Comparison of ENCODE assay signal across 20 mouse cellular contexts in the genomic region with DNA sequence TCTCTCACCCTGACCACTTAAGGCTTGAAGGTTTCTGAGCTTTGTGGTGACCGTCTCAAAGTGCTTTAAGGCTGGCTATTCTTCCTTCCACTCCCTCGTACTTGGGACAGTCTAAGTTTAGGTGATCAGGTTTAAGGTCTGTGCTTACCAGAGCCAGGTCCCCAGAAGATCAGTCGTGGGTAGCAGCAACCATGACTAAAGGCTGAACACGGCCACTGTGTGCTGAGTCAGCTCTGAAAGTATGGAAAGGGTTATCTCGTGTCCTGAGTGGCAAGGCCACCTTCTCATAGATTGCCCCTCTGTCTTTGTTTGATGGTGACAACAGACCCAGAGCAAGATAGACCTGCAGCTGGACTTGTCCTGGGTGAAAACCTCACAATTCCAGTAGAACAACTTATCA.
A peak's percentile ranks its signal among the peaks of the same experiment; 100 is the strongest.
DNase-seq lines count a peak whose midpoint lies in the region; ATAC-seq and TF ChIP-seq lines count a peak whose summit lies in the region.
"Had no signal": no experiment of that assay in that cellular context is flagged by ENCODE, and none has a peak within 500 bp of the region (broad histone marks: within the 10 kb centered on the region; RNA-seq: fewer than 3 reads in every experiment).

No protein-coding gene starts in this region.

- no peak overlapping the region for H3K9ac ChIP-seq in heart, embryonic 11.5 days (ENCODE audit: low read depth, low read length)
- no peak overlapping the region for H3K9ac ChIP-seq in heart, postnatal 0 days (replicated peaks; ENCODE audit: low read depth, low read length)
- H3K9ac ChIP-seq: embryonic facial prominence, embryonic 13.5 days; forebrain, postnatal 0 days; liver, embryonic 12.5 days had no signal

- ATAC-seq in heart, embryonic 11.5 days (replicated peaks; ENCODE audit: insufficient number of reproducible peaks, low FRiP score, low TSS enrichment), result no peak; the same call in 1 of the 2 replicates
- no peak for ATAC-seq in heart, postnatal 0 days (ENCODE audit: insufficient read depth, low read depth)
- ATAC-seq: CD4-positive, CD25-positive, alpha-beta regulatory T cell, adult 4 months; forebrain, postnatal 0 days; hindbrain, embryonic 16.5 days had no signal

- H3K27me3 ChIP-seq in heart, embryonic 11.5 days (ENCODE audit: control insufficient read depth, insufficient read depth, low read length), result no peaks in the 10 kb centered on the region
- H3K27me3 ChIP-seq in heart, postnatal 0 days (ENCODE audit: control insufficient read depth, insufficient read depth, low read length), result no peaks in the 10 kb centered on the region
- H3K27me3 ChIP-seq: embryonic facial prominence, embryonic 13.5 days; liver, embryonic 12.5 days had no signal

- DNase-seq in adrenal gland, adult (ENCODE audit: inconsistent age in 2 of 2, low spot score in 1 of 2), result peak; percentile 41 to 69
- no peak for DNase-seq in adrenal gland, postnatal 25 days
- DNase-seq in heart, postnatal 36 days, result no peak
- no peak for DNase-seq in left cerebral cortex, adult 2 months (ENCODE audit: extremely low spot score in 1 of 2, low spot score in 2 of 2)
- no peak for DNase-seq in left cerebral cortex, adult 11 months (ENCODE audit: low spot score)
- DNase-seq in heart, postnatal 0 days (ENCODE audit: low spot score), result no peak
- no peak for DNase-seq in urinary bladder, adult 18-20 months (ENCODE audit: low spot score in 2 of 2)
- DNase-seq: cerebellum, adult 9-11 months; forebrain, postnatal 0 days; layer of hippocampus, postnatal 36 days; left cerebral cortex, postnatal 4 days; lung, postnatal 14 days; right cerebral cortex, adult 18-20 months; spleen, adult 18-20 months; thymus, postnatal 25 days had no signal

- no peak for TF ChIP-seq EP300 in heart, postnatal 0 days (IDR thresholded peaks at IDR 0.05; ENCODE audit: low read depth)

- H3K4me1 ChIP-seq in heart, embryonic 11.5 days (ENCODE audit: control insufficient read depth, insufficient read depth, low read length), result peaks cover 59% of the 10 kb centered on the region
- peaks cover 63% of the 10 kb centered on the region for H3K4me1 ChIP-seq in heart, postnatal 0 days (ENCODE audit: control insufficient read depth, insufficient read depth)

- TF ChIP-seq CTCF in left cerebral cortex, adult 2 months (IDR thresholded peaks at IDR 0.05), result no peak
- no peak for TF ChIP-seq CTCF in heart, postnatal 0 days (IDR thresholded peaks at IDR 0.05; ENCODE audit: low read depth)

- no peaks in the 10 kb centered on the region for H3K9me3 ChIP-seq in heart, embryonic 11.5 days (replicated peaks; ENCODE audit: control insufficient read depth, low read length)
- H3K9me3 ChIP-seq in heart, postnatal 0 days (replicated peaks; ENCODE audit: control insufficient read depth, low read length), result no peaks in the 10 kb centered on the region
- H3K9me3 ChIP-seq: embryonic facial prominence, embryonic 13.5 days; liver, embryonic 12.5 days had no signal

- H3K4me3 ChIP-seq in heart, embryonic 11.5 days (ENCODE audit: low read depth, low read length), result no peak overlapping the region
- no peak overlapping the region for H3K4me3 ChIP-seq in left cerebral cortex, adult 2 months
- H3K4me3 ChIP-seq in heart, postnatal 0 days (ENCODE audit: low read depth, low read length), result no peak overlapping the region
- H3K4me3 ChIP-seq: embryonic facial prominence, embryonic 13.5 days; liver, embryonic 12.5 days had no signal

- intact Hi-C loops in heart, postnatal 36 days (cut with DNase I), result no loop called here
- intact Hi-C loops in left cerebral cortex, adult 2 months (cut with DNase I), result no loop called here

- H3K36me3 ChIP-seq in heart, embryonic 11.5 days (ENCODE audit: control insufficient read depth, insufficient read depth, low read length), result peaks cover 12% of the 10 kb centered on the region; the same call in 1 of the 2 replicates
- peaks cover 55% of the 10 kb centered on the region for H3K36me3 ChIP-seq in heart, postnatal 0 days (replicated peaks; ENCODE audit: control insufficient read depth, insufficient read depth, low read length)

- no peak overlapping the region for H3K4me2 ChIP-seq in heart, embryonic 11.5 days
- H3K4me2 ChIP-seq in heart, postnatal 0 days (ENCODE audit: low read depth, low read length), result no peak overlapping the region
- H3K4me2 ChIP-seq: embryonic facial prominence, embryonic 13.5 days; liver, embryonic 12.5 days had no signal

- H3K27ac ChIP-seq in heart, embryonic 11.5 days (ENCODE audit: low read depth, low read length), result peak overlapping the region; percentile 62
- H3K27ac ChIP-seq in left cerebral cortex, adult 2 months, result peak overlapping the region; percentile 24; the same call in 1 of the 2 replicates
- H3K27ac ChIP-seq in heart, postnatal 0 days (ENCODE audit: low read depth), result peak overlapping the region; percentile 54
- H3K27ac ChIP-seq: embryonic facial prominence, embryonic 13.5 days; liver, embryonic 12.5 days had no signal

- WGBS in heart, embryonic 11.5 days (ENCODE audit: insufficient replicate concordance), result 37% methylated on average over 5 of the region's 5 CpGs
- 35% methylated on average over 5 of the region's 5 CpGs for WGBS in heart, postnatal 0 days

Comparison
In these comparisons a context has a peak if more than half of its experiments do, and no peak if none do; other contexts are left out.
1. DNase-seq: peak in adrenal gland, adult (2 of 2); none in adrenal gland, postnatal 25 days (single experiment), heart, postnatal 36 days (0 of 2), left cerebral cortex, adult 2 months (0 of 2), left cerebral cortex, adult 11 months (single experiment), heart, postnatal 0 days (single experiment) and urinary bladder, adult 18-20 months (0 of 2).
2. Peak in every context shown above with its lines, with median percentiles within 50 percentile points of each other: H3K27ac ChIP-seq.